ENCODE assay signal across 17 mouse cellular contexts in the genomic region with DNA sequence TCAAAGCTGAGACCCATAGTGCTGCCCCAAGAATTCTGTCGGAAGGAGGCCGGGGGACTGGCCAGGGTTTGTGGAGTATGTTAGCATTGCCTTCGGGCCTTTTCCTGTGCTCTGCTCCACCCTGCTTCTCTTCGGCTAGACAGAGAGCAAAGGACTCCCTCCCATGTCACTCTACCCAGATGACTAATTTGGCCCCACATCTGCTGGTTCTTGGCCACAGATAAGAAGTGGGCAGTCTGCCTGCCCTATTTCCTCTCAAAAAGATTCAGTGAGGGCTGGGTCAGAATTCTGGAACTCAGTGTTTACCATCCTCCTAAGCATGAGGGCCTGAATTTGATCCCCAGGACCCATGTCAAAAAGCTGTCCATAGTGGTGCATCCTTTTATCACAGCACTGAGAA.
DNase-seq lines count a peak whose midpoint lies in the region; TF ChIP-seq lines count a peak whose summit lies in the region.
"Had no signal": no experiment of that assay in that cellular context is flagged by ENCODE, and none has a peak within 500 bp of the region (broad histone marks: within the 10 kb centered on the region; RNA-seq: fewer than 3 reads in every experiment).

No protein-coding gene starts in this region.

- no peak overlapping the region for H3K27ac ChIP-seq in gastrocnemius, adult 2 months
- H3K27ac ChIP-seq: embryonic facial prominence, embryonic 13.5 days; limb, embryonic 15.5 days; neural tube, embryonic 13.5 days had no signal

- TF ChIP-seq CTCF in gastrocnemius, adult 2 months (IDR thresholded peaks at IDR 0.05) = no peak

- peak; percentile 53 for DNase-seq in gastrocnemius, adult 2 months
- no peak for DNase-seq in gastrocnemius, postnatal 10 days
- DNase-seq in urinary bladder, postnatal 36 days (ENCODE audit: low spot score in 2 of 2) = peak; percentile 12 to 29
- DNase-seq in urinary bladder, postnatal 25 days (ENCODE audit: low spot score) = no peak
- DNase-seq in heart, adult 8-10 months (ENCODE audit: low spot score) = peak; percentile 60
- DNase-seq in right cerebral cortex, postnatal 4 days = no peak
- no peak for DNase-seq in layer of hippocampus, adult 9-10 months (ENCODE audit: low spot score)
- DNase-seq in left cerebral cortex, postnatal 10 days (ENCODE audit: extremely low spot score in 1 of 2, low spot score in 2 of 2) = no peak
- DNase-seq: cerebellum, adult 11-12 months; kidney, adult 18-20 months; kidney, postnatal 14 days; layer of hippocampus, adult 9-11 months; liver, postnatal 0 days; spleen, adult 18-20 months had no signal

- no peak overlapping the region for H3K4me3 ChIP-seq in gastrocnemius, adult 2 months
- H3K4me3 ChIP-seq: embryonic facial prominence, embryonic 13.5 days; limb, embryonic 15.5 days; neural tube, embryonic 13.5 days had no signal

- intact Hi-C loops in gastrocnemius, adult 2 months (cut with DNase I) = no loop called here
- intact Hi-C loops in left cerebral cortex, postnatal 10 days (cut with DNase I) = no loop called here

Comparison
In these comparisons a context has a peak if more than half of its experiments do, and no peak if none do; other contexts are left out.
1. DNase-seq: peak in gastrocnemius, adult 2 months (single experiment), urinary bladder, postnatal 36 days (2 of 2) and heart, adult 8-10 months (single experiment); none in gastrocnemius, postnatal 10 days (single experiment), urinary bladder, postnatal 25 days (single experiment), right cerebral cortex, postnatal 4 days (single experiment), layer of hippocampus, adult 9-10 months (single experiment) and left cerebral cortex, postnatal 10 days (0 of 2).